Mouse (Mus musculus) cerebellum, adult 8-10 months (tissue): ENCODE results near the gene Lrch1.

ENCODE experiments used
- DNase-seq: peaks from one replicate; pipeline ENCODE4 v3.0.0; 2022

Lrch1 gene

GRCm38 (mm10) chr14:74794931-74795330 lies 152.7 kb downstream of the Lrch1 start:
- no peak for DNase-seq

- no peak for DNase-seq
Measured at GRCm38 (mm10) chr14:74792793-74793192, 154.9 kb downstream of the Lrch1 start.

- no peak for DNase-seq
Measured at GRCm38 (mm10) chr14:74790535-74790934, 157.1 kb downstream of the Lrch1 start.

GRCm38 (mm10) chr14:74788766-74789165 lies 158.9 kb downstream of the Lrch1 start:
- no peak for DNase-seq

GRCm38 (mm10) chr14:74787717-74788116 lies 160.0 kb downstream of the Lrch1 start:
- DNase-seq = no peak

- no peak for DNase-seq
Measured at GRCm38 (mm10) chr14:74784243-74784934, 163.3 kb downstream of the Lrch1 start.

- DNase-seq = no peak
Measured at GRCm38 (mm10) chr14:74774046-74774619, 173.5 kb downstream of the Lrch1 start.

GRCm38 (mm10) chr14:74767892-74768291 lies 179.8 kb downstream of the Lrch1 start:
- no peak for DNase-seq

- peak; percentile 75 for DNase-seq
Measured at GRCm38 (mm10) chr14:74764191-74764918, 183.3 kb downstream of the Lrch1 start.

GRCm38 (mm10) chr14:74736850-74737249 lies 210.8 kb downstream of the Lrch1 start:
- no peak for DNase-seq

GRCm38 (mm10) chr14:74735471-74735870 lies 212.2 kb downstream of the Lrch1 start:
- no peak for DNase-seq

- DNase-seq = no peak
Measured at GRCm38 (mm10) chr14:74733397-74733796, 214.3 kb downstream of the Lrch1 start.

GRCm38 (mm10) chr14:74732079-74732783 lies 215.4 kb downstream of the Lrch1 start, which contains the start of gene Esd:
Esd (plus strand) TSS chr14:74732297.
- peak; percentile 88 for DNase-seq

GRCm38 (mm10) chr14:74731221-74732078 lies 216.2 kb downstream of the Lrch1 start:
- no peak for DNase-seq

GRCm38 (mm10) chr14:74723541-74723940 lies 224.1 kb downstream of the Lrch1 start:
- no peak for DNase-seq

GRCm38 (mm10) chr14:74709054-74709453 lies 238.6 kb downstream of the Lrch1 start:
- no peak for DNase-seq
